ENCODE assay signal across 8 mouse cellular contexts in genomic region chr11:8628846-8629253, GRCm38 (mm10). TPM values are rescaled to one million over a fixed set of nuclear protein-coding genes. Genes with fewer than 3 reads are reported as not detected.
DNase-seq lines count a peak whose midpoint lies in the region; ATAC-seq and TF ChIP-seq lines count a peak whose summit lies in the region.
"Had no signal": no experiment of that assay in that cellular context is flagged by ENCODE, and none has a peak within 500 bp of the region (broad histone marks: within the 10 kb centered on the region; RNA-seq: fewer than 3 reads in every experiment).

No protein-coding gene starts in this region.

- 0 out of 2 replicates have a peak, but pooled peaks cover 2% of the 10 kb centered on the region for H3K4me1 ChIP-seq in lung, postnatal 0 days (ENCODE audit: insufficient read depth, low read depth, low read length)
- H3K4me1 ChIP-seq in small intestine, adult 2 months (ENCODE audit: control insufficient read depth, insufficient read depth, insufficient read length, low read length) = peaks cover 44% of the 10 kb centered on the region
- H3K4me1 ChIP-seq in midbrain, embryonic 15.5 days = peaks cover 11% of the 10 kb centered on the region

- H3K27me3 ChIP-seq in lung, postnatal 0 days (replicated peaks; ENCODE audit: insufficient read depth, low read length) = no peaks in the 10 kb centered on the region
- no peaks in the 10 kb centered on the region for H3K27me3 ChIP-seq in small intestine, adult 2 months (ENCODE audit: control insufficient read depth, insufficient read depth, low read length)
- H3K27me3 ChIP-seq in midbrain, embryonic 15.5 days (replicated peaks) = no peaks in the 10 kb centered on the region

- H3K9ac ChIP-seq in lung, postnatal 0 days (replicated peaks; ENCODE audit: low read depth) = no peak overlapping the region
- H3K9ac ChIP-seq in midbrain, embryonic 15.5 days = no peak overlapping the region
- H3K9ac ChIP-seq: forebrain, embryonic 12.5 days had no signal

- H3K36me3 ChIP-seq in lung, postnatal 0 days (ENCODE audit: insufficient read depth, low read length) = no peaks in the 10 kb centered on the region
- no peaks in the 10 kb centered on the region for H3K36me3 ChIP-seq in small intestine, adult 2 months (ENCODE audit: control insufficient read depth, insufficient read depth, low read length)
- no peaks in the 10 kb centered on the region for H3K36me3 ChIP-seq in midbrain, embryonic 15.5 days (replicated peaks)
- H3K36me3 ChIP-seq: forebrain, embryonic 12.5 days had no signal

- peak; percentile 36; the same call in 1 of the 2 replicates for TF ChIP-seq POLR2A in small intestine, adult 2 months (IDR thresholded peaks at IDR 0.05; ENCODE audit: low read depth, low read length)

- H3K9me3 ChIP-seq in lung, postnatal 0 days (ENCODE audit: low read length) = no peaks in the 10 kb centered on the region
- H3K9me3 ChIP-seq in midbrain, embryonic 15.5 days = no peaks in the 10 kb centered on the region
- H3K9me3 ChIP-seq: forebrain, embryonic 12.5 days had no signal

- ATAC-seq in lung, postnatal 0 days = peak; percentile 9; the same call in 1 of the 2 replicates
- ATAC-seq in common myeloid progenitor, adult 5-6 weeks (replicated peaks; ENCODE audit: low read depth, poor library complexity, severe bottlenecking) = peak; percentile 83
- ATAC-seq in midbrain, embryonic 15.5 days (replicated peaks) = no peak

- TF ChIP-seq CTCF in lung, postnatal 0 days (IDR thresholded peaks at IDR 0.05) = no peak
- TF ChIP-seq CTCF in small intestine, adult 2 months (IDR thresholded peaks at IDR 0.05; ENCODE audit: extremely low read depth, insufficient read length, insufficient replicate concordance, low read depth, low read length) = no peak

- peak overlapping the region; percentile 14; the same call in 1 of the 2 replicates for H3K4me3 ChIP-seq in lung, postnatal 0 days (ENCODE audit: low read depth, low read length)
- H3K4me3 ChIP-seq in small intestine, adult 2 months (ENCODE audit: low read depth, low read length) = peak overlapping the region; percentile 35
- no peak overlapping the region for H3K4me3 ChIP-seq in midbrain, embryonic 15.5 days
- H3K4me3 ChIP-seq: forebrain, embryonic 12.5 days had no signal

- peak overlapping the region; percentile 35 for H3K4me2 ChIP-seq in lung, postnatal 0 days (replicated peaks; ENCODE audit: low read depth, low read length)
- H3K4me2 ChIP-seq in midbrain, embryonic 15.5 days = no peak overlapping the region
- H3K4me2 ChIP-seq: forebrain, embryonic 12.5 days had no signal

- H3K27ac ChIP-seq in lung, postnatal 0 days (ENCODE audit: low read length) = no peak overlapping the region
- peak overlapping the region; percentile 89 for H3K27ac ChIP-seq in small intestine, adult 2 months (ENCODE audit: insufficient read depth, low read depth, low read length)
- no peak overlapping the region for H3K27ac ChIP-seq in midbrain, embryonic 15.5 days
- H3K27ac ChIP-seq: forebrain, embryonic 12.5 days had no signal

- no peak for TF ChIP-seq EP300 in lung, postnatal 0 days (IDR thresholded peaks at IDR 0.05)

- DNase-seq in lung, postnatal 0 days (ENCODE audit: low spot score) = no peak
- DNase-seq in lung, postnatal 4 days = no peak
- DNase-seq in kidney, postnatal 10 days = peak; percentile 51
- DNase-seq in right cerebral cortex, adult 2 months (ENCODE audit: low spot score in 2 of 2) = no peak

- 32% methylated on average over 10 of the region's 10 CpGs for WGBS in lung, postnatal 0 days
- WGBS in small intestine, adult 2 months = 9% methylated on average over 10 of the region's 10 CpGs
- 79% methylated on average over 10 of the region's 10 CpGs for WGBS in midbrain, embryonic 15.5 days

RNA-seq across cellular contexts. Expression of gene Tns3, which starts 35.5 kb away (rescaled TPM):
- polyA plus RNA-seq in lung, postnatal 0 days (2015; fragmentation: Nextera tagmentation; extraction: Ambion mirVana) = 34.9 and 37.5 TPM in 2 replicates
- 9.9 and 16.8 TPM in 2 replicates for total RNA-seq in common myeloid progenitor, adult 5-6 weeks (2017)
- polyA plus RNA-seq in small intestine, adult 2 months (2012; rRNA removed) = 13.3 and 24.9 TPM in 2 replicates
- polyA plus RNA-seq in midbrain, embryonic 15.5 days (2015; fragmentation: Nextera tagmentation; extraction: Ambion mirVana) = 6.1 and 6.4 TPM in 2 replicates
